Comparison of ENCODE assay signal across 8 mouse cellular contexts in the genomic region with DNA sequence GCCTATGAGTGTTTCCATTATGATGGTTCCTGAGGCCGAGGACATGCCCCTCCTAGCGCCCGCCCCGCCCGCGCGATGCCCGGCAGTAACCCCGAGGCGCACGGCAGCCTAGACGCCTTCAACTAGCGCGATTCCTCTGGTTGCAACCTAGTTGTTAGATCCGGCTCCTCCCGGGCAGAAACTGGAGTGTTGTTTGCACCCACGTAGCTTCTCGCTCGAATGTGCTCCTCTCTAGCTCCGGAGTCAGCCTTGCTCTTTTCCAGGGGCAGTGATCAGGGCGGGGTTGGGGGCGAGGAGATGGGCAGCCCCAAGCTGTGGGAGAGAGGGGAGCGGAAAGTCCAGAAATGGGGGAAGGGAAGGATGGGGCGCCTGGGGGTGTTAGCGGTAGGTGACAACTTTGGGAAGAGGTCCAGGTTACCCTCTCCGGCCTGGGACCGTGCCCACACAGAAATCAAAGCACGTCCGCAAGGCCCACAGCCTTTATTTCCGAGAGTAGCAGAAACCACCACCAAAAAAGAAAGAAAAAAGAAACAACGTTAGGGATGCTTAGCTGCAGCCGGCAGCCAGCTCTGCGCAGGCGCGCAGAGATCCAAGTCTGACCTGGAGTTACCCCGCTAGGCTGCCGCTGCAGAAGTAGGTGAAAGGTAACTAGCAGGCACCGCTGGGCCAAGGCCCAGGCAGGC. TPM values are rescaled to one million over a fixed set of nuclear protein-coding genes. Genes with fewer than 3 reads are reported as not detected.
DNase-seq lines count a peak whose midpoint lies in the region; ATAC-seq and TF ChIP-seq lines count a peak whose summit lies in the region.

No protein-coding gene starts in this region.

- no peak for TF ChIP-seq CTCF in kidney, adult 2 months (conservative IDR thresholded peaks at IDR 0.05; ENCODE audit: insufficient read depth, insufficient read length, low read depth, low read length)

- ATAC-seq in embryonic facial prominence, embryonic 11.5 days (replicated peaks; ENCODE audit: insufficient number of reproducible peaks, low FRiP score, low TSS enrichment, low read depth), result peak; percentile 92
- ATAC-seq in limb, embryonic 13.5 days (ENCODE audit: low FRiP score, low read depth), result peak; percentile 90
- ATAC-seq in midbrain, embryonic 14.5 days (ENCODE audit: low FRiP score, low TSS enrichment), result peak; percentile 89

- no peak for TF ChIP-seq POLR2A in kidney, adult 2 months (IDR thresholded peaks at IDR 0.05; ENCODE audit: low read depth, low read length)

- H3K27me3 ChIP-seq in embryonic facial prominence, embryonic 11.5 days (ENCODE audit: control insufficient read depth, insufficient read depth, low read length), result no peaks in the 10 kb centered on the region
- no peaks in the 10 kb centered on the region for H3K27me3 ChIP-seq in kidney, adult 2 months (replicated peaks; ENCODE audit: control insufficient read depth, insufficient read depth, low read length)
- no peaks in the 10 kb centered on the region for H3K27me3 ChIP-seq in limb, embryonic 13.5 days
- no peaks in the 10 kb centered on the region for H3K27me3 ChIP-seq in midbrain, embryonic 14.5 days (ENCODE audit: control insufficient read depth, insufficient read depth, low read length)

- no peaks in the 10 kb centered on the region for H3K4me1 ChIP-seq in embryonic facial prominence, embryonic 11.5 days (ENCODE audit: control insufficient read depth, insufficient read depth, low read length)
- H3K4me1 ChIP-seq in kidney, adult 2 months (ENCODE audit: control insufficient read depth, insufficient read depth, low read length), result peaks cover 8% of the 10 kb centered on the region
- peaks cover 40% of the 10 kb centered on the region for H3K4me1 ChIP-seq in limb, embryonic 13.5 days
- H3K4me1 ChIP-seq in midbrain, embryonic 14.5 days (ENCODE audit: control insufficient read depth, insufficient read depth, low read length), result peaks cover 13% of the 10 kb centered on the region

- H3K27ac ChIP-seq in embryonic facial prominence, embryonic 11.5 days (replicated peaks; ENCODE audit: low read depth, low read length), result 0 out of 2 replicates have a peak overlapping the region, but pooled peaks have one; percentile 48
- no peak overlapping the region; the same call in 1 of the 2 replicates for H3K27ac ChIP-seq in kidney, adult 2 months (ENCODE audit: insufficient read depth, low read depth, low read length)
- H3K27ac ChIP-seq in limb, embryonic 13.5 days, result peak overlapping the region; percentile 88
- peak overlapping the region; percentile 84 for H3K27ac ChIP-seq in midbrain, embryonic 14.5 days (replicated peaks; ENCODE audit: low read depth, low read length)

- H3K4me3 ChIP-seq in embryonic facial prominence, embryonic 11.5 days (ENCODE audit: low read depth, low read length), result peak overlapping the region; percentile 46
- H3K4me3 ChIP-seq in kidney, adult 2 months (ENCODE audit: insufficient read depth, low read depth, low read length), result peak overlapping the region; percentile 44
- H3K4me3 ChIP-seq in limb, embryonic 13.5 days, result peak overlapping the region; percentile 55
- peak overlapping the region; percentile 45 for H3K4me3 ChIP-seq in midbrain, embryonic 14.5 days (replicated peaks; ENCODE audit: low read depth, low read length)

- no peaks in the 10 kb centered on the region for H3K36me3 ChIP-seq in embryonic facial prominence, embryonic 11.5 days (replicated peaks; ENCODE audit: control insufficient read depth, insufficient read depth, low read depth, low read length)
- H3K36me3 ChIP-seq in kidney, adult 2 months (ENCODE audit: control insufficient read depth, insufficient read depth, low read length), result no peaks in the 10 kb centered on the region
- H3K36me3 ChIP-seq in limb, embryonic 13.5 days, result no peaks in the 10 kb centered on the region
- H3K36me3 ChIP-seq in midbrain, embryonic 14.5 days (ENCODE audit: control insufficient read depth, insufficient read depth, low read length), result no peaks in the 10 kb centered on the region

- H3K9me3 ChIP-seq in embryonic facial prominence, embryonic 11.5 days (replicated peaks; ENCODE audit: control insufficient read depth, low read length), result no peaks in the 10 kb centered on the region
- no peaks in the 10 kb centered on the region for H3K9me3 ChIP-seq in limb, embryonic 13.5 days
- H3K9me3 ChIP-seq in midbrain, embryonic 14.5 days (ENCODE audit: control insufficient read depth, low read length), result no peaks in the 10 kb centered on the region

- DNase-seq in adrenal gland, adult 8-10 months, result peak; percentile 72
- peak; percentile 84 for DNase-seq in embryonic facial prominence, embryonic 11.5 days (ENCODE audit: low spot score)
- DNase-seq in heart, adult 8-10 months (ENCODE audit: low spot score), result peak; percentile 77
- DNase-seq in kidney, adult 2 months, result peak; percentile 92
- peak; percentile 88 for DNase-seq in midbrain, embryonic 14.5 days
- DNase-seq in spleen, adult 12 weeks (ENCODE audit: low spot score), result peak; percentile 40
- no peak for DNase-seq in adipocyte (ENCODE audit: low spot score)

- H3K9ac ChIP-seq in embryonic facial prominence, embryonic 11.5 days (replicated peaks; ENCODE audit: low read length), result peak overlapping the region; percentile 48
- H3K9ac ChIP-seq in limb, embryonic 13.5 days, result peak overlapping the region; percentile 76
- peak overlapping the region; percentile 62 for H3K9ac ChIP-seq in midbrain, embryonic 14.5 days (replicated peaks; ENCODE audit: low read length)

- H3K4me2 ChIP-seq in embryonic facial prominence, embryonic 11.5 days (ENCODE audit: low read depth, low read length), result peak overlapping the region; percentile 67
- peak overlapping the region; percentile 87 for H3K4me2 ChIP-seq in limb, embryonic 13.5 days (replicated peaks)
- peak overlapping the region; percentile 86 for H3K4me2 ChIP-seq in midbrain, embryonic 14.5 days (ENCODE audit: low read length)

- WGBS in embryonic facial prominence, embryonic 11.5 days, result under 1% methylated on average over 38 of the region's 38 CpGs
- 1% methylated on average over 38 of the region's 38 CpGs for WGBS in kidney, adult 2 months
- WGBS in limb, embryonic 13.5 days, result under 1% methylated on average over 38 of the region's 38 CpGs
- under 1% methylated on average over 38 of the region's 38 CpGs for WGBS in midbrain, embryonic 14.5 days

RNA-seq across cellular contexts. Expression of gene Abca1, which starts 58.1 kb away (rescaled TPM):
- total RNA-seq in adrenal gland, adult 8-10 months (2022), result 100 to 1,000 TPM; 145 to 233 (median 191) TPM
- polyA plus RNA-seq in embryonic facial prominence, embryonic 11.5 days (2014; fragmentation: Nextera tagmentation; extraction: Ambion mirVana), result 5.3 and 5.4 TPM in 2 replicates
- 10 to 100 TPM; 13.6 to 22.8 (median 16.8) TPM for total RNA-seq in heart, adult 8-10 months (2022)
- polyA plus RNA-seq in kidney, adult 2 months (2012; rRNA removed), result 8.9 and 9.3 TPM in 2 replicates
- 7.3 and 7.8 TPM in 2 replicates for polyA plus RNA-seq in limb, embryonic 13.5 days (2015; fragmentation: Nextera tagmentation; extraction: Ambion mirVana)
- polyA plus RNA-seq in midbrain, embryonic 14.5 days (2014; fragmentation: Nextera tagmentation; extraction: Ambion mirVana), result 9.0 and 16.9 TPM in 2 replicates
